Mouse (Mus musculus) CH12.LX (cell line): ENCODE results near the gene Rpl10a. TPM values are rescaled to one million over a fixed set of nuclear protein-coding genes. Genes with fewer than 3 reads are reported as not detected.

ENCODE experiments used
- DNase-seq: peaks from one replicate; pipeline ENCODE4 v3.0.0-alpha.2; 2013; ENCODE audit errors: extremely low read depth
- H3K27ac ChIP-seq: 2 replicates; pipeline ENCODE4 v1.5.1; 2012; ENCODE audit warnings: low read depth, mild to moderate bottlenecking, control low read depth, moderate library complexity; ENCODE audit not compliant: insufficient read depth
- H3K27me3 ChIP-seq: replicated peaks from 2 replicates; pipeline ENCODE3; 2012; ENCODE audit warnings: inconsistent platforms
- H3K36me3 ChIP-seq, 2 experiments: replicated peaks in 1 of 2; 2 replicates each; pipeline versions ENCODE3 to v1.6.1; 2012; ENCODE audit warnings: inconsistent platforms in 1 of 2, low read length in 1 of 2, mild to moderate bottlenecking in 1 of 2, mixed read lengths in 1 of 2, moderate library complexity in 1 of 2; ENCODE audit not compliant: control insufficient read depth in 1 of 2, insufficient read depth in 1 of 2
- H3K4me1 ChIP-seq, 2 experiments: 2 replicates each; pipeline ENCODE4 v1.6.1; 2012; ENCODE audit warnings: inconsistent platforms in 1 of 2, moderate library complexity in 1 of 2; ENCODE audit not compliant: insufficient read depth in 2 of 2, control insufficient read depth in 1 of 2
- H3K4me2 ChIP-seq: 2 replicates; pipeline ENCODE4 v1.6.1; 2012; ENCODE audit warnings: low read depth, mild to moderate bottlenecking, control low read depth; ENCODE audit not compliant: poor library complexity, insufficient read depth, severe bottlenecking
- H3K4me3 ChIP-seq, 3 experiments: fragments of 150-350 bp in 1 of 3; sonication (generic) in 1 of 3; replicated peaks in 1 of 3; 2 replicates each; pipeline versions ENCODE3 to v1.5.1; 2011 to 2012; ENCODE audit warnings: low read depth in 2 of 3, low read length in 2 of 3, mild to moderate bottlenecking in 2 of 3, moderate library complexity in 2 of 3, control low read depth in 1 of 3, improper control_type of control experiment in 1 of 3, inconsistent platforms in 1 of 3, mixed read lengths in 1 of 3; ENCODE audit not compliant: poor library complexity in 1 of 3
- H3K79me2 ChIP-seq: replicated peaks from 2 replicates; pipeline ENCODE4 v1.6.1; 2012; ENCODE audit warnings: mild to moderate bottlenecking, moderate library complexity; ENCODE audit not compliant: control insufficient read depth, poor library complexity, insufficient read depth, severe bottlenecking; ENCODE audit errors: extremely low read depth
- H3K9ac ChIP-seq: 2 replicates; pipeline ENCODE4 v1.6.1; 2012; ENCODE audit warnings: low read depth, mild to moderate bottlenecking, control low read depth, moderate library complexity; ENCODE audit not compliant: insufficient read depth
- H3K9me3 ChIP-seq: replicated peaks from 2 replicates; pipeline ENCODE3; 2012; ENCODE audit warnings: low read length, inconsistent platforms, mixed read lengths
- BHLHE40 ChIP-seq: IDR thresholded peaks from 2 replicates; pipeline ENCODE4 v1.6.1; 2011; ENCODE audit warnings: mild to moderate bottlenecking, low read depth, low read length, improper control_type of control experiment
- CHD1 ChIP-seq: IDR thresholded peaks from 2 replicates; pipeline ENCODE4 v1.6.1; 2012; ENCODE audit warnings: low read depth, low read length, improper control_type of control experiment, inconsistent platforms
- CHD2 ChIP-seq: IDR thresholded peaks from 2 replicates; pipeline ENCODE4 v1.6.1; 2011; ENCODE audit warnings: low read length, improper control_type of control experiment
- CTCF ChIP-seq, 2 experiments: IDR thresholded peaks in 1 of 2; conservative IDR thresholded peaks in 1 of 2; 2 replicates each; pipeline ENCODE4 v1.5.1; 2011 to 2012; ENCODE audit warnings: low read depth in 2 of 2, low read length in 2 of 2, improper control_type of control experiment in 1 of 2, inconsistent platforms in 1 of 2, mild to moderate bottlenecking in 1 of 2, moderate library complexity in 1 of 2
- E2F4 ChIP-seq: IDR thresholded peaks from 2 replicates; pipeline ENCODE4 v1.6.1; 2011; ENCODE audit warnings: low read depth, low read length, improper control_type of control experiment; ENCODE audit not compliant: insufficient replicate concordance
- ELF1 ChIP-seq: IDR thresholded peaks from 2 replicates; pipeline ENCODE4 v1.6.1; 2014; ENCODE audit warnings: low read depth, mild to moderate bottlenecking, inconsistent platforms, low read length, improper control_type of control experiment
- EP300 ChIP-seq: IDR thresholded peaks from 2 replicates; pipeline ENCODE4 v1.6.1; 2011; ENCODE audit warnings: low read length, improper control_type of control experiment
- ETS1 ChIP-seq: conservative IDR thresholded peaks from 2 replicates; pipeline ENCODE4 v1.6.1; 2012; ENCODE audit warnings: low read depth, mild to moderate bottlenecking, inconsistent platforms, low read length, improper control_type of control experiment, moderate library complexity
- GABPA ChIP-seq: IDR thresholded peaks from 2 replicates; pipeline ENCODE4 v1.6.1; 2012; ENCODE audit warnings: low read depth, low read length, improper control_type of control experiment, inconsistent platforms; ENCODE audit not compliant: insufficient replicate concordance
- HCFC1 ChIP-seq: IDR thresholded peaks from 2 replicates; pipeline ENCODE4 v1.6.1; 2012; ENCODE audit warnings: low read depth, mild to moderate bottlenecking, inconsistent platforms, low read length, improper control_type of control experiment
- IRF4 ChIP-seq: IDR thresholded peaks from 2 replicates; pipeline ENCODE4 v1.6.1; 2014; ENCODE audit warnings: low read depth, mild to moderate bottlenecking, inconsistent platforms, low read length, improper control_type of control experiment
- JUN ChIP-seq: IDR thresholded peaks from 2 replicates; pipeline ENCODE4 v1.6.1; 2011; ENCODE audit warnings: low read depth, mild to moderate bottlenecking, low read length, improper control_type of control experiment, moderate library complexity; ENCODE audit not compliant: insufficient read depth
- JUND ChIP-seq: conservative IDR thresholded peaks from 2 replicates; pipeline ENCODE4 v1.6.1; 2011; ENCODE audit warnings: low read depth, low read length, improper control_type of control experiment
- MAX ChIP-seq: IDR thresholded peaks from 2 replicates; pipeline ENCODE4 v1.6.1; 2011; ENCODE audit warnings: low read length, improper control_type of control experiment
- MYC ChIP-seq: IDR thresholded peaks from 2 replicates; pipeline ENCODE4 v1.6.1; 2011; ENCODE audit warnings: low read depth, mild to moderate bottlenecking, improper control_type of control experiment, low read length
- NELFE ChIP-seq: IDR thresholded peaks from 2 replicates; pipeline ENCODE4 v1.6.1; 2011; ENCODE audit warnings: low read depth, low read length, improper control_type of control experiment
- RAD21 ChIP-seq: IDR thresholded peaks from 2 replicates; pipeline ENCODE4 v1.6.1; 2011; ENCODE audit warnings: low read depth, mild to moderate bottlenecking, low read length, improper control_type of control experiment, moderate library complexity
- RCOR1 ChIP-seq: conservative IDR thresholded peaks from 2 replicates; pipeline ENCODE4 v1.6.1; 2012; ENCODE audit warnings: low read depth, mild to moderate bottlenecking, inconsistent platforms, low read length, improper control_type of control experiment
- SMC3 ChIP-seq: IDR thresholded peaks from 2 replicates; pipeline ENCODE4 v1.6.1; 2011; ENCODE audit warnings: low read depth, low read length, improper control_type of control experiment
- TBP ChIP-seq: conservative IDR thresholded peaks from 2 replicates; pipeline ENCODE4 v1.6.1; 2011; ENCODE audit warnings: low read depth, low read length, improper control_type of control experiment
- USF1 ChIP-seq: IDR thresholded peaks from 2 replicates; pipeline ENCODE4 v1.6.1; 2014; ENCODE audit warnings: low read depth, mild to moderate bottlenecking, inconsistent platforms, low read length, improper control_type of control experiment
- ZC3H11A ChIP-seq: IDR thresholded peaks from 2 replicates; pipeline ENCODE4 v1.6.1; 2012; ENCODE audit warnings: low read depth, mild to moderate bottlenecking, inconsistent platforms, low read length, improper control_type of control experiment
- ZKSCAN1 ChIP-seq: IDR thresholded peaks from 2 replicates; pipeline ENCODE4 v1.6.1; 2012; ENCODE audit warnings: low read depth, inconsistent platforms, low read length, improper control_type of control experiment, borderline replicate concordance
- ZNF384 ChIP-seq: IDR thresholded peaks from 2 replicates; pipeline ENCODE4 v1.6.1; 2012; ENCODE audit warnings: low read depth, low read length, improper control_type of control experiment, inconsistent platforms
- dilution Hi-C: fragments of 300-500 bp; cut with MboI; formaldehyde crosslinking; loops from 2 replicates; pipeline ENCODE4 v1.14.3; 2020; ENCODE audit warnings: low sequenced_read_pairs; ENCODE audit not compliant: extremely low pct_unique_long_range_greater_than_20kb, extremely low pct_ligation_motif_present
- in situ Hi-C: fragments of 300-500 bp; cut with MboI; formaldehyde crosslinking; loops from 3 replicates; pipeline ENCODE4 v1.14.3; 2019; ENCODE audit warnings: low sequenced_read_pairs, low pct_ligation_motif_present, low pct_unique_long_range_greater_than_20kb, mixed read lengths
- polyA plus RNA-seq: library from polyadenylated mRNA; unstranded; fragments of >175 nt; gene quantifications from 2 replicates; pipeline ENCODE4 v1.2.1, GENCODE M21; 2012; ENCODE audit warnings: low read depth; ENCODE audit not compliant: insufficient read length
- total RNA-seq, 2 experiments: library from RNA; depleted of rRNA; stranded (reverse); fragments of 300-350 nt in 1 of 2; fragments of >200 nt in 1 of 2; gene quantifications; 2 replicates each; pipeline ENCODE4 v1.2.3; 2012 to 2014

Gene Rpl10a
- total and polyA plus RNA-seq, 3 experiments: 1,605 to 4,144 (median 3,467) TPM

DNA sequence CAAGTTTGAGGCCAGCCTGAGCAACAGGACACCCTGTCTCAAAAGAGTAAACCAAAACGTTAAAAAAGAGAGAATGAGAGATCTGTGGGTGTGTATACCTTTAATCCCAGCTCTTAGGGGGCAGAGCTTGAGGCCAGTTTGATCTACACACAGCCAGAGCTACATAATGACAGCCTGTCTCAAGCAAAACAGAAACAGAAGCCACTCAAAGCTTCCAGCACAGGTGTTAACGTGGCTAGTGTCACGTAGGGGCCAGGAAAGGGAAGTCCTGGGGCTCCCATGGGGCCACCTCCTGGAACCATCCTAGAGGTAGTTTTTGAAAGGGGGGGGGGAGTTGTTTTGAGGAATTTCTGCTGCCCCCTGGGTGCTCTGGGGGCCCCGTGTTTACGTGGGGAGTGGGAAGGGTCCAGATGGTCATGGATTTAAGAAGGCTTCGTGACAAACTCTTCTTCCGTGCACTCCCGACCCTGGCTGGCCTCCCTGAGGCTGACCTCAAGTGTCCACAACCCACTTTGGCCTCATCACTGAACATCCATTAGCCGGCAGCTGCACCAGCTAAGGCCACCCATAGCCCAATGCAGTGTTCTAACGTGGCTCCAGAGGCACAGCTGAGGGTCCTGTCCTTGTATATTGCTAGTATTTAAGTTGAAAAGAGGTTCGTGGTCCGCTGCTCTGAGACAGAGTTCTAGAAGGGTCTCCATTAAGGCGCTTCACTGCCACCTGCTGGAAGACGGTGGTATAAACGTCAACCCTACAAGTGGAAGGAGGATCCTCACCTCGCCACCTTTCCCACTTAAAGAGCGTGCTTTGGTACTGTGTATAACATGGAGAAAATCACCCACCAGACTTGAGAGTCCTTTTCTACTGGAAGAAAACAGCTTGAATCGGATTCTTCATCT is 19.7 kb upstream of the Rpl10a start (continued):
- TF ChIP-seq USF1: no peak

DNA sequence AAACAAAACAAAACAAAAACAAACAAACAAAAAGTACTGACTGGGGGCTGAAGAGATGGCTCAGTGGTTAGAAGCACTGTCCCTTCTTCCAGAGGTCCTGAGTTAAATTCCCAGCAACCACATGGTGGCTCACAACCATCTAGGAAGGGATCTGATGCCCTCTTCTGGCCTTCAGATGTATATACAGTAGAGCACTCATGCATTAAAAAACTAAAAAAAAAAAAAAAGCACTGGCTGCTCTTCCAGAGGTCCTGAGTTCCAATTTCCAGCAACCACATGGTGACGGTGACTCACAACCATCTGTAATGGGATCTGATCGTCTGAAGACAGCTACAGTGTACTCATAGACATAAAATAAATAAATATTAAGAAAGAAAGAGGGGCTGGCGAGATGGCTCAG is 17.4 kb upstream of the Rpl10a start:
- H3K9ac ChIP-seq: no peak overlapping the region
- no peaks in the 10 kb centered on the region for H3K27me3 ChIP-seq
- DNase-seq: no peak
- peaks cover 4 to 49% of the 10 kb centered on the region in 2 experiments; a peak in 3 of 4 replicates for H3K4me1 ChIP-seq
- in situ Hi-C loops: loop anchor here (25.0 kb wide), 1 partner anchor 224 kb away; the partner anchor contains the start of gene Tcp11
- no peak overlapping the region for H3K27ac ChIP-seq
- no peak overlapping the region for H3K4me3 ChIP-seq
- peaks cover 8% of the 10 kb centered on the region in 2 experiments for H3K36me3 ChIP-seq
- TF ChIP-seq HCFC1 (no peak), ETS1 (no peak), CTCF (conservative IDR thresholded peaks at IDR 0.05 in 1 of 2, IDR thresholded peaks at IDR 0.05 in 1 of 2; ENCODE audit: low read depth in 2 of 2, low read length in 2 of 2) (peak in 1 of 2 experiments; percentile 23; a peak in 1 of 4 replicates), CHD1 (no peak), SMC3 (no peak), E2F4 (no peak), JUND (no peak), ZC3H11A (no peak), CHD2 (no peak), RAD21 (no peak; the same call in none of the 2 replicates), IRF4 (no peak), EP300 (no peak), JUN (no peak), MAX (no peak), USF1 (no peak), ELF1 (no peak), GABPA (no peak), ZNF384 (peak; percentile 79), MYC (peak; percentile 18; the same call in 1 of the 2 replicates), ZKSCAN1 (no peak), BHLHE40 (no peak), NELFE (no peak), RCOR1 (no peak), TBP (no peak)
- TF ChIP-seq, all 38 proteins: peak for 3
- H3K79me2 ChIP-seq: 0 out of 2 replicates have a peak, but pooled peaks cover 2% of the 10 kb centered on the region
- dilution Hi-C loops: no loop called here
- H3K9me3 ChIP-seq: no peaks in the 10 kb centered on the region
- no peak overlapping the region for H3K4me2 ChIP-seq
